Mouse (Mus musculus) heart, adult 2 months (tissue): Measurements from ENCODE around the gene Arpc4.

ENCODE experiments used
- CTCF ChIP-seq: fragments of 200-600 bp; IDR thresholded peaks from 2 replicates; pipeline ENCODE4 v1.8.1; 2022; ENCODE audit warnings: antibody characterized with exemption, mild to moderate bottlenecking, moderate library complexity
- POLR2A ChIP-seq: fragments of 200-500 bp; IDR thresholded peaks from 2 replicates; pipeline ENCODE4 v1.6.1; 2011; ENCODE audit warnings: mild to moderate bottlenecking, low read depth, low read length, control low read depth; ENCODE audit not compliant: insufficient read depth

DNA sequence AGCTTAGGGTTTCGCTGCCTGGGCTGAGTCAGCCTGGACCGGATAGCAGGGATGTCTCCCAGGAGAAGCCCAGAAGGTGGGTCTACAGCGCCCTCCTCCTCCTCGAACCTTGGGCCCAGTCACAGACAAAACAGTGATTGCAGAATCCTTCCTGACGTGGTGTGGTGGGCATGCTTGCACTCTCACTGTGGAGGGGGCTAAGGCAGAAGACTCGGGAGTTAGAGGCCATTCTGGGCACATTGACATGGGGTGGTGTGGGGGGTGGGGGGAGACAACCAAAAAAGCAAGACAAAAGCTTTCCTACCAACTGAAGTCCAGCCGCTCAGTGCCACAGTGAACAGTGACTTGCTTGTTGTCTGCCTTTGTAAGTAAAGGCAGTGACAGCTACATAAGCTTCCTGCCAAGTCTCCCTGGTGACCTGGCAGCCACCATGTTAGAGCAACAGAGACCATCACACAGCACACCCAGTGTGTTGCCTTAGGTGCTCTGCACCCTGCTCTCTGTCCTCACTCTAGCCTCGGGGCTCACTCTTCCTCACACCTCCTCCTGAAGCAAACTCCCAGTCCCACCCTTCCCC lies 6.5 kb downstream of the Arpc4 start:
- no peak for TF ChIP-seq CTCF
- no peak for TF ChIP-seq POLR2A
